Mouse (Mus musculus): ENCODE measurements at regions not wholly inside any gene's neighbourhood (a gene's known extent, or its start where the extent isn't known, plus 50 kb on each side); places are given as distances from the start of the nearest gene placed in this dataset.

- no peak for TF ChIP-seq CTCF (IDR thresholded peaks at IDR 0.05; ENCODE audit: low read depth, low read length)
- TF ChIP-seq POLR2A (IDR thresholded peaks at IDR 0.05; ENCODE audit: extremely low read depth, insufficient read depth, low read length) = no peak
Observed at GRCm38 (mm10) chr7:64076764-64077360, 76.8 kb upstream of the Trpm1 start.

Measured in liver, adult 2 months (tissue).